Mouse (Mus musculus) thymus, adult 2 months (tissue): ENCODE measurements around the gene Olfr155. TPM values are rescaled to one million over a fixed set of nuclear protein-coding genes. Genes with fewer than 3 reads are reported as not detected.

Source experiments
- DNase-seq: peaks from one replicate; pipeline ENCODE4 v3.0.0; 2021
- H3K27ac ChIP-seq: fragments of 200-500 bp; 2 replicates; pipeline ENCODE4 v1.5.1; 2012; ENCODE audit warnings: low read length, control low read depth; ENCODE audit not compliant: control insufficient read depth, insufficient read depth
- H3K27me3 ChIP-seq: fragments of 200-500 bp; 2 replicates; pipeline ENCODE4 v1.6.1; 2012; ENCODE audit warnings: mild to moderate bottlenecking, low read length, moderate library complexity, mixed read lengths; ENCODE audit not compliant: control insufficient read depth, insufficient read depth
- H3K36me3 ChIP-seq: fragments of 200-500 bp; 2 replicates; pipeline ENCODE4 v1.6.1; 2012; ENCODE audit warnings: mild to moderate bottlenecking, low read length, moderate library complexity; ENCODE audit not compliant: control insufficient read depth, insufficient read depth
- H3K4me1 ChIP-seq: fragments of 200-500 bp; replicated peaks from 2 replicates; pipeline ENCODE4 v1.6.1; 2012; ENCODE audit warnings: low read length; ENCODE audit not compliant: control insufficient read depth, insufficient read depth
- H3K4me3 ChIP-seq: fragments of 200-500 bp; 2 replicates; pipeline ENCODE4 v1.5.1; 2012; ENCODE audit warnings: mild to moderate bottlenecking, low read length, control low read depth, moderate library complexity; ENCODE audit not compliant: control insufficient read depth, insufficient read depth
- CTCF ChIP-seq: fragments of 200-500 bp; IDR thresholded peaks from 2 replicates; pipeline ENCODE4 v1.5.1; 2012; ENCODE audit warnings: mild to moderate bottlenecking, control low read depth, low read length, moderate library complexity, borderline replicate concordance; ENCODE audit not compliant: control insufficient read depth, poor library complexity, insufficient read depth; ENCODE audit errors: extremely low read depth
- POLR2A ChIP-seq: fragments of 200-500 bp; IDR thresholded peaks from 2 replicates; pipeline ENCODE4 v1.6.1; 2012; ENCODE audit warnings: mild to moderate bottlenecking, low read length, control low read depth, moderate library complexity; ENCODE audit not compliant: control insufficient read depth, poor library complexity, insufficient read depth; ENCODE audit errors: extremely low read depth
- WGBS: fragments of 180-500 bp; shearing (Covaris S2); methylation state at CpG from one replicate; pipeline ENCODE4 v1.1.7; 2018; 5-methylcytosine and 5-hydroxymethylcytosine counted together
- polyA plus RNA-seq: library from polyadenylated mRNA; depleted of rRNA; stranded (reverse); fragments of >200 nt; gene quantifications from 2 replicates; pipeline ENCODE4 v1.2.3, GENCODE M21; 2012; rRNA removed

Olfr155 gene
- not detected in 2 replicates for polyA plus RNA-seq

DNA sequence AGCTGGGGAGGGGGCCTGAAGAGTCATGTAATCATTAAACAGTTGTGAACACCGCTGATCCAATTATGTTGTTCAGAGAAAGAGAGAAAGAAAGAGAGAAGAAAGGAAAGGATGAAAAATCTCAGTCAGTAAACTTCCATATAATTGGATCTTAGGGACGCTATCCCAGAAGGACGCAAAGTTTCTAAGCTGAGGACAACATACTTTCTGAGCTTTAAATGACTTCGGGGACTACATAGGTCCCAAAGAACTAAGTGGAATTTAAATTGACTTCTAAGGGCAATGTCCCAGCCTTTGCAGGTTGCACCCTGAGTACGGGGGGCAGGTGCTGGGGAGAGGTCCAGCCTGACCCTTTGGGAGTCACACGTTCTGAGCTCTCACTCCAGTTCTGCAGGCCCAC is at the start of gene Olfr155:
Gene Olfr155, plus strand, starts transcription at position 301 of the 400 bp plus-strand sequence.
- WGBS: 93% methylated on average over 6 of the region's 6 CpGs
- H3K27ac ChIP-seq: no peak within 1 kb of the TSS
- no peak for DNase-seq

GRCm38 (mm10) chr4:43822896-43823550 is 28.3 kb upstream of the Olfr155 start:
- Histone ChIP-seq H3K27ac (no peak overlapping the region), H3K27me3 (no peaks in the 10 kb centered on the region), H3K4me1 (no peaks in the 10 kb centered on the region), H3K36me3 (no peaks in the 10 kb centered on the region), H3K4me3 (no peak overlapping the region)
- no peak for TF ChIP-seq CTCF
- TF ChIP-seq POLR2A: no peak
- no peak for DNase-seq
- WGBS: 66% methylated on average over 13 of the region's 13 CpGs

More for the DNA sequence above, at the start of gene Olfr155:
- no peak for TF ChIP-seq POLR2A
- H3K4me3 ChIP-seq: no peak within 1 kb of the TSS
- H3K27me3 ChIP-seq: no peaks in the 10 kb centered on the region
- H3K4me1 ChIP-seq: no peaks in the 10 kb centered on the region
- no peaks in the 10 kb centered on the region for H3K36me3 ChIP-seq

DNA sequence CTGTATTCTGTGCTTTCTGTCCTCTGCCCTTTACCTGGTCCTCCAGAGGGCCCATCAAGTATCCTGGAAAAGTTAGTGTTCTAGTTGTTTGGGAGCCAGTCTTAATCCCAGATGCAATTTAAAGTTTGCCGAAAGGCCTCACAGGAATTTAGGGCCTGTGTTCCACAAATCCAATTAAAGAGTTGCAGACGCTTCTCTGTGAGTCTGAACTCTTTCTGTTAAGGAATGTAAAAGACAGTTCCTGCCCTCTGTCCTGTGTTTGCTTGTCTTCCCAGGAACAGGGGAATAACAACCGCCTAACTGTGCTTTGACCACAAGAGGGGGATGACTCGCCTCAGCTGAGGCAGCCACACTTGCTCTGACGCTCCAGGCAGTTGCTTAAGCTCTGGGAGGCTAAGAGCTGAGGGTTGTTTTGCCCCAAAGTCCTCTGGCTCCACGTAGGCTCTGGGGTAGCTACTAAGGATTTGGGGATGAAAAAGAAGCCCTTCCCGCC is 27.5 kb upstream of the Olfr155 start, which contains the start of gene Olfr156:
Gene Olfr156, minus strand, starts transcription at position 51 of the 493 bp plus-strand sequence.
- Histone ChIP-seq H3K27me3 (no peaks in the 10 kb centered on the region), H3K4me3 (no peak within 1 kb of the TSS), H3K36me3 (no peaks in the 10 kb centered on the region), H3K27ac (no peak within 1 kb of the TSS), H3K4me1 (no peaks in the 10 kb centered on the region)
- no peak for TF ChIP-seq CTCF
- no peak for TF ChIP-seq POLR2A
- DNase-seq: no peak
- 44% methylated on average over 7 of the region's 7 CpGs for WGBS

GRCm38 (mm10) chr4:43828806-43829205 is 22.6 kb upstream of the Olfr155 start:
- Histone ChIP-seq H3K4me3 (no peak overlapping the region), H3K4me1 (no peaks in the 10 kb centered on the region), H3K36me3 (no peaks in the 10 kb centered on the region), H3K27me3 (no peaks in the 10 kb centered on the region), H3K27ac (no peak overlapping the region)
- WGBS: 90% methylated on average over 4 of the region's 4 CpGs
- DNase-seq: no peak
- TF ChIP-seq CTCF (no peak), POLR2A (no peak)

GRCm38 (mm10) chr4:43832031-43832430 is 19.3 kb upstream of the Olfr155 start:
- no peak overlapping the region for H3K27ac ChIP-seq
- H3K4me3 ChIP-seq: no peak overlapping the region
- no peak for TF ChIP-seq POLR2A
- TF ChIP-seq CTCF: no peak
- H3K36me3 ChIP-seq: no peaks in the 10 kb centered on the region
- DNase-seq: no peak
- H3K4me1 ChIP-seq: 0 out of 2 replicates have a peak, but pooled peaks cover 2% of the 10 kb centered on the region
- 78% methylated on average over 5 of the region's 5 CpGs for WGBS
- no peaks in the 10 kb centered on the region for H3K27me3 ChIP-seq

DNA sequence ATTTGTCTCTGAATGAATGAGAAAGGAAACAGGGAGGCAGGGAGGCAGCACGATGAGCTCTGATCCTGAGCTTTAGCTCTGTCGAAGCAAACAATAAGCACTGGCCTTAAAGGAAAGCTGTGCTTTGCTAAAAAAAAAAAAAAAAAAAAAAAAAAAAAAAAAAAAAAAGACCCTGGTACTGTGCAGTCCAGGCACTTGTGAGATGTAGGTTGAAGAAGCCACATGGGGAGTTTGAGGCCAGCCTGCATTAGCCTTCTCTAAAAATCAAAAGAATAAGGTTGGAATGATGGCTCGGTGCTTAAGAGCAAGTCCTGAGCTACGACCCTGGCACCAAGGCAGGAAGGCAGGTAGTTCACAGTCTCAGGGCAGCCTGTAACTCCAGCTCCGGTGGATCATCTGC is 17.6 kb upstream of the Olfr155 start:
- Histone ChIP-seq H3K27me3 (no peaks in the 10 kb centered on the region), H3K36me3 (no peaks in the 10 kb centered on the region), H3K4me1 (0 out of 2 replicates have a peak, but pooled peaks cover 2% of the 10 kb centered on the region), H3K27ac (no peak overlapping the region), H3K4me3 (no peak overlapping the region)
- DNase-seq: no peak
- WGBS: 68% methylated on average over 5 of the region's 5 CpGs
- TF ChIP-seq CTCF: no peak
- TF ChIP-seq POLR2A: no peak
